Mouse (Mus musculus): ENCODE measurements around the gene Hoxa5.

The Hoxa5 gene

DNA sequence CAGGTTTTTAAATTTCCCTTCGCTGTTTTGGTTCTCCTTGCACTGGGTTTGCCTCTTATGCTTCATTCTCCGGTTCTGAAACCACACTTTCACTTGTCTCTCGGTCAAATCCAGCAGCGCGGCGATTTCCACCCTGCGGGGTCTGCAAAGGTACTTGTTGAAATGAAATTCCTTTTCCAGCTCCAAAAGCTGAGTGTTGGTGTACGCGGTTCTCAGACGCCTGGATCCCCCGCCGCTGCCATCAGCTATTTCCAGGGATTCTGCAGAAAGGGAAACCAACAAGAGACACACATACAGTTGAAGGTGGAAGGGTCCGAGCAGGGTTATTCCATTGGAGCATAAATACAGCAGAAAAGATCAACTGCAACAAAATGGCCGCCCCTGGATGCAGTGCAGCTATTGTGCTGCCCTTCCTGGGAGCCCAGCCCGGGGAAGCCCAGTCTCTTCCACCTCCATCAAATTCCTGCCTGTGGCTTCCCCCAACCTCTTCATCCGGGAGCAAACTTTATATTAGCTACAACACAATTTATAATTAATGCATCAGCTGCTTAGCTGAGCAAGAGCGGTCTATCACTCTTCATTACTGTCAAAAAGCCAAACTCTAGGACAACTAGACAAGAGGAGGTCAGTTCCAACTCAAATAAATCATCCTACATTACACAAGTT is 40.9 kb downstream of the Hoxa5 start:
- no peak for DNase-seq (ENCODE audit: low read depth)

DNA sequence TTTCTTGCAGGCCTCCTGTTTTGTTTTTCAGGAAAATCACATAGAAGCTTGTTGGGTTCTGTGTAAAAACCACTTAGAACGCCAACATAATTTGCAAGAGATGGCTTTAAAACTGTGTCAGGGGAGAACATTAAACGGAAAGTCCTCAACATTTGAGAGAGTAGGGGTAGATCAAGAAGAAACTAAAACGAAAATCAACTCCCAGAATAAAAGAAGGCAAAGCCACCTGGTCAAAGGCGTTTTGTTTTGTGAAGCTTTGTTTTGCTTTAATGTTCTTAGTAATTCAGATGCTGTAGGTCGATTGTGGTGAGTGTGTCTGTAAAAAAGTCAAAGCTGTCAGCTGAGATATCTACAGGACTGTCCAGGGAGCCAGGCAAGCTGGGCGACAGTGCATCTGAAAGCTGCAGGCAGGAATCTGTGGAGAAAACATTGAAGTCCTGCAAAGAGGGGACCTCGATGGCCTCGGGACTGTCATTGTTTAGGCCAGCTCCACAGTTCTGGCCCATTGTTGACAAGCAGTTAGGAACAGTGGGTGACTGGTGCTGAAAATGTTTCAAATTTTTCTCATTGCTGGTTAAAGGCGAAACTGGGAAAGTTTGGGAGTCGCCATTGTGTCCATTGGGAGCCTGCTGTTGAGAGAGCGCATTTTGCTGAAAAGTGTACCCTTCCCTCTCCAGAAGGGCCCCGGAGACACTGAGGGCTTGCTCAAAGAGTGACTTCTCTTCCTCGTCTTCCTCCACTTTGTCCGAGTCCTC is 41.6 kb downstream of the Hoxa5 start:
- DNase-seq (ENCODE audit: low read depth), result no peak

GRCm38 (mm10) chr6:52162093-52162380 is 42.4 kb downstream of the Hoxa5 start:
- no peak for DNase-seq (ENCODE audit: low read depth)

DNA sequence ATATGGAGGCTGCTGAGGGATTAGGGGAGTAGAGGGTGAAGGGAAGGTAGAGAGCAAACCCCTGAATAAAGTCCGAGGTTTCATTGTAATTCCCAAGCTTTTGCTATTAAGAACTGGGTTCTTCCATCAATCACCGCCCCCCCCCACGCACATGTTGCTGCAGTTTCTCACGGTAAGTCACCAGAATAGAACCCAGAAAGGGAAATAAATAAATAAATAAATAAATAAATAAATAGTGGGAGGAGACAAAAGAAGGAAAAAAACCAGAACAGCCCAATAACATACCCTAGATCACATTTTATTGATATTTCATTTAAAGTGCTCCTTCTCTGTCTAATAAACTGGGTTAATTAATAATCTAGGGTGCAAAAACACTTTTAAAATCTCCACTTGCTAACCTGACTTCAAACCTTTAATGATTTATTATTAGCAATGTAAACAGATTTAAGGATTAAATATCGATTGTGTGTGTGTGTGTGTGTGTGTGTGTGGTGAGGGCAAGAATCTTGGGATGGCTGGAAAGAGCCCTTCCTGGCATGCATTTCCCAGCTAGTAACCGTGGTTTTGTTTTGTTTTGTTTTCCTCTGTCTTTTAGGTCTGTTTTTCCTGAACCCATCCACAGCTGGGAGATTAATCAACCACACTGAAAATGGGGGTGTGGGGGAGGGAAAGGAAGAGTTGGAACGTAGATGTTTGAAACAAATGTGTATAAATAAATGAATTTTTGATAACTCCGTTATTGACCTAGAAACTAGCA is 42.9 kb downstream of the Hoxa5 start:
- DNase-seq (ENCODE audit: low read depth), result no peak

DNA sequence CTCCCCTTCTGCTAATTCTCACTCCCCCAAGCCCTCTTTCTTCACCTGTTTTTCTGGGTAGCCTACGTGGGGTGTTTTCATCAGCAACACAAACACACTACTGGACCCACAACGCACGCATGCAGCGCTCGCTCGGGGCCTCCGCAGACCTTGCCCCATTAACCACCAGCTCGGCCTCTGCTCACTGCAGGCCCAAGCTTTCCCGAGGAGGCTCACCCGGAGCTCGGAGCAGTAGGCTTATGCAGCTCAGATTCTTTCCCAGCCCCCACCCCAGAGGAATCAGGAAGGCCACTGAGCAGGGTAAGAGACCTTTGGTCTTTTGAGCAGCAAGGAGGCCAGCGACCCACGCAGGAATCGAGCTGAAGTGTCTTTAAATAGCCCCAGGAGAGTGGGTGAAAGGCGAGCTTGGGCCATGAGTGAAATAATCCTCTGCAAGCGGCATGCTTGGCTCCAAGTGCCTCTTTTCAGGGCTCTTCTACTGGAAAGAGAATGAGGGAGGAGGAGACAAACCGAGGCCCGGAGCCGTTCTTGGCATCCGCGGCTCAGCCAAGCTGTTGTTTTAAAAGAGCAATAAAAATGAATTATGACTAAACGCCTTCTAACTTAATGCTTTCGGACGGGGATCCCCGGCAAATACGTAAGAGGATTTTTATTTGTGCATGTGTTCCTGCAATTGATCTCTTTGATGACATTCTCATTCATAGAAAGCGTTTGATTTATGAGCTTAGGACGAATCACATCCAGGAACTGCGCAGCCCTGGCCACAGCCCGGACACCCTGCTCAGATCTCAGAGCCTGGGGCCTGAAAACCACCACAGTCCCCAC is 43.7 kb downstream of the Hoxa5 start:
- DNase-seq (ENCODE audit: low read depth), result no peak

GRCm38 (mm10) chr6:52159979-52160378 is 44.4 kb downstream of the Hoxa5 start:
- DNase-seq (ENCODE audit: low read depth), result no peak

DNA sequence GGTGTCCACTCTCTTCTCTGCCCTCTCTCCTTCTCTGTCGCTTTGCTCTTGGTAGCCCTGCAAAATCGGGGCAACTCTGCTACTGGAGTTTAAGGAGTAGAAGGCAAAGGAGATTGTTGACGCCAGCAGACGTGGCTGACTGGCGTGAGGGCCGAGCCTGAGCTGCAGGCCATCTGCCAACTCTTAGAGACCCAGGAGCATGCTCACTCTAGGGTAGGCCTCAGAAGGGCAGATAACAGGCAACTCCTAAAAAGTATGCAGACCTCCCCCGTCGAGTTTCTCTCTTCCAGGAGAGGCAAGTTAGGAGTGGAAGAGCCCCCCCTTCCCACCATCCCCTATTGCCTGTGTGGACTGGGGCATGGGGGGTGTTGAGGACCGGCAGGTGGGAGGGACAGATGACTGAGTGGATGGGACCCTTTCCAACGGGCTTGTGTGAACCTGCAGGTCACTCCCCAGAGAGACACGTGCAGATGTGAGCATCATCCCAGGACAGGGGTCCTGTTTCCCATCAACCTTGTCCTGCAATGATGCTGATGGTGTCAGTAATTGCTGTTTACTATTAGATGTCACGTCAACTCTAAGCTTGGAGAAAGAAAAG is 45.1 kb downstream of the Hoxa5 start:
- no peak for DNase-seq (ENCODE audit: low read depth)

- peak; percentile 72 for DNase-seq (ENCODE audit: low read depth)
Observed at GRCm38 (mm10) chr6:52158276-52159051, 45.9 kb downstream of the Hoxa5 start, which contains the start of gene Hoxa1. Hoxa1 (minus strand) TSS chr6:52158317.

DNA sequence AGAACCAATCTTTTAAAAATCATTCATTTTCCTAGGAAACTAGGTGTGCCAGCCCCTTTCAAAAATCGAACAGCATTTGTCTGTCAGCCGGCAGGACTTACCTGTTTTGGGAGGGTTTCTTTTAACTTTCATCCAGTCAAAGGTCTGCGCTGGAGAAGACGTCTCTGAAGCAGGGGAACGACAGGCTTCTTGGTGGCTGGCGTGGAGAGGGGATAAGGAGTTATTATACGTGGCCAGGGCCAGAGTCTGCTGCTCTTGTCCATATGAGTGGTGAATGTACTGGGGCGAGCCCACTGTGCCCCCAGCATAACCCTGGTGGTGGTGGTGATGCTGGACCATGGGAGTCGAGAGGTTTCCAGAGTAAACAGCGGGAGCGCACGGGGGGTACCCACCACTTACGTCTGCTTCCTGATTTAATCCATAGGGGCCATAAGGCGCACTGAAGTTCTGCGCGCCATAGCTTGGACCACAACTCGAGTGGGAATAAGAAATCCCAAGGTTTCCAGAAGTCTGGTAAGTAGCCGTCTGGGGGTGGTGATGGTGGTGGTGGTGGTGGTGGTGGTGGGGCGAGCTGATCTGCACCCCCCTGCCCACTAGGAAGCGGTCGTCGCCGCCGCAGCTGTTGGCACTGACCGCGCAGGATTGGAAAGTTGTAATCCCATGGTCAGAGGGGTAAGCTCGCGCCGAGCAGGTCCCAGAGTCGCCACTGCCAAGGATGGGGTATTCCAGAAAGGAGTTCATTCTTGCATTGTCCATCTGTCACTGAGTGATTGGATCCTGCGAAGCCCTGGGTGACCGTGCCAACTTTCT is 46.7 kb downstream of the Hoxa5 start:
- DNase-seq (ENCODE audit: low read depth), result no peak

DNA sequence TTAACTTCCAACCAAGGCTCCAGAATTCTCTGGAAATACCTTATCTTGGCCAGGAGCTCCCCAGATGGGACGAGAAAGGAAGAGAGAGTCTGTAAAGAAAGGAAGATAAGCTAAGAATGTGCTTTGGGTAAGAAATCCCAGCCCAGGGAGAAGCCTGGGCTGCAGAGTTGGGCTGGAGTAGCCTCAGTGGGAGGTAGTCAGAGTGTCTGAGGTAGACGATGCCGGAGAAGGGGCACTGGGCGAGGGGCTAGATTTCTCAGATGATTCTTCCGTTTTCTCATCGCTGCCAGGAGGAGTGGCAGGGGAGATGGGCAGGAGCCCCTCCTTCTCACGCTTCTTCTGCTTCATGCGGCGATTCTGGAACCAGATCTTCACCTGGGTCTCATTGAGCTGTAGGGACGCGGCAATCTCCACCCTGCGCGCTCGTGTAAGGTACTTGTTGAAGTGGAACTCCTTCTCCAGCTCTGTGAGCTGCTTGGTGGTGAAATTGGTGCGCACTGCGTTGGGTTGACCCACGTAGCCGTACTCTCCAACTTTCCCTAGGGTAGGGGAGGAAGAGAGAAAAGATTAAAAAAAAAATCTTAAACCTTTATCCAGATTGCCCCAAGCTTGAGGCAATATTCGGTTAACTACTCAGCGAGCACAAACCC is 47.7 kb downstream of the Hoxa5 start:
- DNase-seq (ENCODE audit: low read depth), result no peak

DNA sequence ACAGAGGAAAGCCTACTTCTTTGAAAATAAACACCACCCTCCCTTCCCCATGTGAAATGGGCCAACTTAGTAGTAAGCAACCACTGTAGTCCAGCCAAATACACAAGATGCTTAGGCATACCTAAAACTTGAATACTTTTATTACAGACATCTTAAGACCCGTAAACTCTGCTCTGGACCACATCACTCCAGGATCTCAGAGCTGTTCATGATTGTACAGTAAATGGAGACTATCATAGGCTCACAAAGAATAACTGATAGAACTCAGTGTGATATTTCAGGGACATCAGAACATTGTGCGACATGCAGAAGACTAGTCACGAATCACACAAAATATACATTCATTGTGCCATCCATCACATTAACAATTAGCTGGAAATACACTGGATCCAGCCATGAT is 48.9 kb downstream of the Hoxa5 start:
- no peak for DNase-seq (ENCODE audit: low read depth)

- no peak for DNase-seq (ENCODE audit: low read depth)
Observed at GRCm38 (mm10) chr6:52154044-52154443, 50.3 kb downstream of the Hoxa5 start.

DNA sequence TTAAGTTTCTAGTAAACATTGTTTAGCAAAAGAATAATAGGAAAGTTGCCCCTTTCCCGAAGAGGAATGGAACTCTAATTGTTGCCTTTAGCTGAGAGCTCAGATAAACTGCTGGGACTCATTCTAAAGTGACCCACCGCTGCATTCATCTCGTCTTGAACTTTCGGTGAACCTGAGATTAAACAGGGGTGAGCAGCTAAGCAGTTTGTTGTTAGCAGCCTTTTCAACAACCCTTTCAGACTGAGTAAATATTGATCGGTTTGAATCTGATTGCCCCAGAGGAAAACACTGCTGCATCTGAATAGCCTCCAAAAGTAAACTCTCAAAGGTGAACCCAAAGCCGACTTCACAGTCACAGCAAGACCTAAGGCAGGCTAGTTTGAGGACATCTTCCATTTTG is 51.1 kb downstream of the Hoxa5 start:
- DNase-seq (ENCODE audit: low read depth), result no peak

- DNase-seq (ENCODE audit: low read depth), result no peak
Observed at GRCm38 (mm10) chr6:52152226-52153193, 51.9 kb downstream of the Hoxa5 start.
